Comparison of ENCODE assay signal across 19 mouse cellular contexts in genomic region chr14:74267086-74267485, GRCm38 (mm10).
"Had no signal": no experiment of that assay in that cellular context is flagged by ENCODE, and none has a peak within 500 bp of the region (broad histone marks: within the 10 kb centered on the region; RNA-seq: fewer than 3 reads in every experiment).

No protein-coding gene starts in this region.

- H3K27ac ChIP-seq: limb, embryonic 10.5 days; limb, embryonic 13.5 days; liver, embryonic 12.5 days; liver, embryonic 15.5 days; lung, embryonic 15.5 days; midbrain, embryonic 12.5 days; midbrain, embryonic 15.5 days; neural tube, embryonic 13.5 days had no signal

- H3K27me3 ChIP-seq: limb, embryonic 13.5 days; liver, embryonic 12.5 days; liver, embryonic 15.5 days; lung, embryonic 15.5 days; midbrain, embryonic 12.5 days; midbrain, embryonic 15.5 days; neural tube, embryonic 13.5 days had no signal

- DNase-seq: kidney, adult 8-10 months; kidney, postnatal 14 days; kidney, postnatal 4 days; liver; lung, adult 18-20 months; lung, postnatal 10 days; lung, postnatal 36 days; thymus, adult 2 months; thymus, postnatal 14 days; thymus, postnatal 4 days had no signal

- H3K36me3 ChIP-seq: limb, embryonic 10.5 days; limb, embryonic 13.5 days; liver, embryonic 12.5 days; liver, embryonic 15.5 days; lung, embryonic 15.5 days; midbrain, embryonic 12.5 days; midbrain, embryonic 15.5 days; neural tube, embryonic 13.5 days had no signal

- H3K4me1 ChIP-seq: limb, embryonic 10.5 days; limb, embryonic 13.5 days; liver, embryonic 12.5 days; liver, embryonic 15.5 days; lung, embryonic 15.5 days; midbrain, embryonic 12.5 days; midbrain, embryonic 15.5 days; neural tube, embryonic 13.5 days had no signal

- H3K4me3 ChIP-seq: limb, embryonic 10.5 days; limb, embryonic 13.5 days; liver, embryonic 12.5 days; liver, embryonic 15.5 days; lung, embryonic 15.5 days; midbrain, embryonic 12.5 days; midbrain, embryonic 15.5 days; myocyte; neural tube, embryonic 13.5 days had no signal

- ATAC-seq: liver, embryonic 12.5 days; midbrain, embryonic 15.5 days had no signal

- H3K4me2 ChIP-seq: limb, embryonic 13.5 days; liver, embryonic 12.5 days; liver, embryonic 15.5 days; lung, embryonic 15.5 days; midbrain, embryonic 12.5 days; midbrain, embryonic 15.5 days; neural tube, embryonic 13.5 days had no signal

- H3K9me3 ChIP-seq: limb, embryonic 10.5 days; limb, embryonic 13.5 days; liver, embryonic 12.5 days; liver, embryonic 15.5 days; lung, embryonic 15.5 days; midbrain, embryonic 12.5 days; midbrain, embryonic 15.5 days; neural tube, embryonic 13.5 days had no signal

- H3K9ac ChIP-seq: limb, embryonic 13.5 days; liver, embryonic 12.5 days; liver, embryonic 15.5 days; lung, embryonic 15.5 days; midbrain, embryonic 12.5 days; midbrain, embryonic 15.5 days; neural tube, embryonic 13.5 days had no signal
